Mouse (Mus musculus): ENCODE data around the gene Cntn5.

- TF ChIP-seq CTCF (conservative IDR thresholded peaks at IDR 0.05; ENCODE audit: low read length) (no peak), NANOG (IDR thresholded peaks at IDR 0.05; ENCODE audit: borderline replicate concordance, low read length) (no peak)
Measured at GRCm38 (mm10) chr9:10268836-10269235, 635.7 kb downstream of the Cntn5 start.
